Mouse (Mus musculus) embryonic facial prominence, embryonic 10.5 days (tissue): ENCODE data around the gene Urah. TPM values are rescaled to one million over a fixed set of nuclear protein-coding genes. Genes with fewer than 3 reads are reported as not detected.
A peak's percentile ranks its signal among the peaks of the same experiment; 100 is the strongest.

Experiments
- DNase-seq: peaks from one replicate; pipeline ENCODE4 v3.0.0-alpha.2; 2017; ENCODE audit warnings: low spot score
- H3K27ac ChIP-seq: fragments of 300-500 bp; sonication (generic); replicated peaks from 2 replicates; pipeline ENCODE4 v1.5.1; 2016; ENCODE audit warnings: mild to moderate bottlenecking
- H3K27me3 ChIP-seq: fragments of 300-500 bp; sonication (generic); replicated peaks from 2 replicates; pipeline ENCODE4 v1.6.1; 2016; ENCODE audit warnings: low read depth, mild to moderate bottlenecking; ENCODE audit not compliant: poor library complexity, severe bottlenecking
- H3K36me3 ChIP-seq: fragments of 300-500 bp; sonication (generic); replicated peaks from 2 replicates; pipeline ENCODE4 v1.6.1; 2016; ENCODE audit warnings: mild to moderate bottlenecking, moderate library complexity
- H3K4me1 ChIP-seq: fragments of 300-500 bp; sonication (generic); 2 replicates; pipeline ENCODE4 v1.6.1; 2016
- H3K4me3 ChIP-seq: fragments of 300-500 bp; sonication (generic); 2 replicates; pipeline ENCODE4 v1.5.1; 2016; ENCODE audit warnings: mild to moderate bottlenecking, moderate library complexity
- H3K9me3 ChIP-seq: fragments of 300-500 bp; sonication (generic); 2 replicates; pipeline ENCODE4 v1.6.1; 2016; ENCODE audit warnings: mild to moderate bottlenecking
- WGBS: fragments of 180-500 bp; shearing (Covaris S2); methylation state at CpG from one replicate; pipeline ENCODE4 v1.1.7; 2016; 5-methylcytosine and 5-hydroxymethylcytosine counted together
- polyA plus RNA-seq: library from polyadenylated mRNA; unstranded; fragments of >200 nt; fragmentation: Nextera tagmentation; extraction: Ambion mirVana; gene quantifications from 2 replicates; pipeline ENCODE4 v1.2.1, GENCODE M21; 2016

Gene Urah
- polyA plus RNA-seq = 1.8 and 1.9 TPM in 2 replicates

DNA sequence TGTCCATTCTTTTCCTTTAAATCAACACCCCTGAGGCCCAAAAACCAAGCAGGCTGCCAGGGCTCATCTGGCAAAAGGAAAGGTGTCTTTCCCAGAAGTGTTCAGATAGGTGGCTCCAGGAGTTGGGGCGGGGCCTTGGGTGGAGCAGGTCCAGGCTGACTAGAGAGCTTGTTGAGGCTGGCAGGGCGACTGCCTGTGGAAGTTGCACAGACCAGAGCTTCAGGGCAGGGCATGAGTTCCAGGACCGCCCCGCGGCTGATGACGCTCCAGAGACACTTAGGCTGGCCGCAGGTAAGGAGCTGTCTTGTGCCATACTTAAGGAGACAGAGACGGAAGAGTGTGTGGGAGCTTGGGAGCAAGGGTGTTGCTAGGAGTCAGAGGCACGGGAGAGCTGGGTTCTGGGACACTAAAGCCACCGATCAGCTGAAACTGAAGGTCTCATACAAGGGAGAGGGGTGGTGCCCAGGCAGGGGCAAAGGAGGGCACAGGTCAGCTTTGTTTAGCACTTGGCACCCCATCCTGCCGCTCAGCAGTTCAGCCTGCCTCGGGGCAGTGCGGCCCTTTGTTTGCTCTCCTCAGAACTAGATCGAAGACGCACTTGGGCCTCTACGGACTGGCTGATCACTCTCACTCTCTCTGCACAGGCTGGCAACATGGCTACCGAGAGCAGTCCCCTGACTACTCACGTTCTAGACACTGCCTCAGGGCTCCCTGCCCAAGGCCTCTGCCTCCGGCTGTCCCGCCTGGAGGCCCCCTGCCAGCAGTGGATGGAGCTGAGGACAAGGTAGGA, at the start of gene Urah:
Gene Urah, plus strand, starts transcription at position 51 of the 790 bp plus-strand sequence.
- Histone ChIP-seq H3K4me3 (no peak within 1 kb of the TSS), H3K27ac (no peak within 1 kb of the TSS)
- WGBS = 37% methylated on average over 20 of the region's 20 CpGs

DNA sequence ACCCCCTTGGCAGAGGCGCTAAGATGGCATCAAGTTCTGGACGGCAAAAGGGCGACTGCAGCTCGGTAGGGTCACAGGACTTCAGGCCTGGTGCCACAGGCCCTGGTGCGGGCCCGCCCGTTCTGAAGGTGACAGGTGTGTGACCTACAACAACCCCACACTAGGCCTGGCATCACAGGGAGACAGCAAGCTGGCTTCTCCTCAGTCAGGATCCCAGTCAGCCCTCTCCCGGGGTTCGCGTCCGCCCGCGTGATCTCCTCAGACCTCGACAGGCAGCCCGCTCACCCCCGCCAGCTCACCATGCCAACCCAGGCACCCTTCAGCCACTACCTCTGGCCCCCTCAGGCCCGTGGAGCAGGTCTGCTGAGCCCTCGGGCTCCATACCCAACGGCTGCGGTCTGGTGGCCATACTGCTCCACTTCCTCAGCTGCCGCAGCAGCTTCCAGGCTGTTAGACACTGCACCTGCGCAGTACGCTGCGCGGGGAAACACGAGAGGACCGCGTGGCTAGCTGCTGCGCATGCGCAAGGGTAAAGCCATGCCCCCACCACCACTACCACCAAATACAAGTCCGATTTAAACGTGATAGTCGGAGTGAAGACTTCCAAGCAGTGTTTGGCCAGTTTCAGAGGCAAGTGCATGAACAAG, 47.3 kb upstream of the Urah start, which contains the start of gene Syce1:
Gene Syce1, minus strand, starts transcription at position 447 of the 647 bp plus-strand sequence.
- no peak within 1 kb of the TSS for H3K4me3 ChIP-seq
- no peak for DNase-seq
- H3K36me3 ChIP-seq = no peaks in the 10 kb centered on the region
- no peaks in the 10 kb centered on the region for H3K9me3 ChIP-seq
- no peaks in the 10 kb centered on the region for H3K27me3 ChIP-seq
- WGBS = 82% methylated on average over 33 of the region's 33 CpGs
- no peak within 1 kb of the TSS for H3K27ac ChIP-seq
- H3K4me1 ChIP-seq = no peaks in the 10 kb centered on the region

More for the DNA sequence above, at the start of gene Urah:
- no peak for DNase-seq
- H3K27me3 ChIP-seq = peaks cover 9% of the 10 kb centered on the region
- H3K4me1 ChIP-seq = peaks cover 9% of the 10 kb centered on the region; the same call in 1 of the 2 replicates
- no peaks in the 10 kb centered on the region for H3K9me3 ChIP-seq
- no peaks in the 10 kb centered on the region for H3K36me3 ChIP-seq

DNA sequence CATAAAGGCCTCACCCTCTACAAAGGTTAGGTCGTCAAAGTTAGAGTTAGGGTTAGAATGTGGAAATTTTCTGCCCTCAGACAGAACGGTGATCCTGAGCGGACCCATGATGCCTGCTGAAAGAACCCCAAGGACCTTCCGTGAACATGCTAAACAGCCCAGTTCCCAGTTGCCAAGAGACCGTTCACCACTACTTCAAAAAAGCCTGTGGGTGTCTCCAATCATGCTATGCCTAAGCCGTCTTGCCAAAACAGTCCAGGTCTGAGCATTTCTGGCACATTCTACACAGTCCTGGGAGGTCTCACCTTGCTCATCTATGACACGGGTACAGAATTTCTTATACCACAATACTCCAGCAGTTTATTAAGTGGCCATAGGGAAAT, 46.8 kb upstream of the Urah start:
- no peak overlapping the region for H3K4me3 ChIP-seq
- no peak overlapping the region for H3K27ac ChIP-seq
- no peaks in the 10 kb centered on the region for H3K4me1 ChIP-seq
- H3K27me3 ChIP-seq = no peaks in the 10 kb centered on the region
- 89% methylated on average over 7 of the region's 7 CpGs for WGBS
- no peaks in the 10 kb centered on the region for H3K36me3 ChIP-seq
- no peak for DNase-seq
- no peaks in the 10 kb centered on the region for H3K9me3 ChIP-seq

DNA sequence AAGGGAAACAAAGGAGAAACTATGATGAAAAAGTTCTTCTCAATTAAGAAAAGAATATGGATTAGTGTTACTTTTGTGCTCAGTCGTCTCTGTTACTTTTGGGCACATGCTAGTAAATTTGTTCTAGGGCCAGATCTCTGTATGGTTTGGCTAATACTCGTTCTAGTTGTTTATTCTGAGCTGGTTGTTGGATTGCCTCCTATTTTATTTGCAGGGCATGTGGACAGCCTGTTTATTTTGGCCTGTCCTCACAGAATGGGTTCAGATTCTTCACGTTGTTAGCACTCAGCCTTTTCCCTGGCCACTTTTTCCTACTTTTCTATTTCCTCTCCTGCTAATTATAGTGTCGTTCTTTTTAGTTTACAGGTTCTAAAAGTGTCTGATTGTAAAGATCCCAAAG, 41.3 kb upstream of the Urah start:
- no peak for DNase-seq
- Histone ChIP-seq H3K9me3 (no peaks in the 10 kb centered on the region), H3K27ac (no peak overlapping the region), H3K4me1 (no peaks in the 10 kb centered on the region), H3K27me3 (no peaks in the 10 kb centered on the region), H3K4me3 (no peak overlapping the region), H3K36me3 (no peaks in the 10 kb centered on the region)
- 74% methylated on average over 4 of the region's 4 CpGs for WGBS

DNA sequence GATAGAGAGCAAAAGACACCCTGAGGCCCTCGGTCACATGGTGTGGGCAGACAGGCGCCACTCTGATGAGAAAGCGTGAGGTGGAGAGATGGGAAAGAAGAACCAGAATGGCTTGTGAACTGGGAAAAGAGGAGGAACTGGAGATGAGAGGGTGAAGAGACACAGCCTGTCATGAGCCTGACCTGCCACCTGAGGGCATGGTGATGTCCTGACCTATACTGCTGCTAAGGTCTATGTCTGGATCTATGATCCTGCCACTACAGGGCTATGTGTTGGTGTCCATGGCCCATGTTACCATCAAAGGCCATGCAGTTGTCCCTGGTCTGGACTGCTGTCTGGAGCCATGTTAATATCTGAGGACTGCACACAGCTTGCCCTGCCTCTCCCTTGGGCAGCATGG, 37.2 kb upstream of the Urah start:
- DNase-seq = no peak
- H3K36me3 ChIP-seq = no peaks in the 10 kb centered on the region
- no peak overlapping the region for H3K4me3 ChIP-seq
- no peaks in the 10 kb centered on the region for H3K4me1 ChIP-seq
- WGBS = 76% methylated on average over 3 of the region's 3 CpGs
- H3K27ac ChIP-seq = no peak overlapping the region
- H3K9me3 ChIP-seq = no peaks in the 10 kb centered on the region
- no peaks in the 10 kb centered on the region for H3K27me3 ChIP-seq

DNA sequence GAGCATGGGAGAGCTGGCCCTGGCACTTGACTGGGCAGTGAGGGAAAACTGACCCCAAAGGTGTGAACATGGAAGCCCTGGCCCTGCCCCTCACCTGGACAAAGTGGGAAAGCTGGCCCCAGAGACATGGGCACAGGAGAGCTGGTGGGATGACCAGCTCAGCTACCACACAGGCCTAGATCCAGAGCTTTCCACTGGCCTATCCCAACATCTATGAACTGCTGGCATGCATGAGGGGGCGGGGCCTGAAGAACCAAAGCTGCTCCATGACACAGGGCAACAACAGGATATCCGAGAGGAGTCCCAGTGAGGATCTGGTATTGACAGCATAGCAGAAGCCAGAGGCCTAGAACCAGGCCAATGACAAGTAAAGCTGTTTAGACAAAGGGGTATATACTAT, 36.6 kb upstream of the Urah start:
- WGBS = 72% methylated on average over 2 of the region's 2 CpGs
- no peaks in the 10 kb centered on the region for H3K36me3 ChIP-seq
- no peak overlapping the region for H3K4me3 ChIP-seq
- H3K27me3 ChIP-seq = no peaks in the 10 kb centered on the region
- no peak for DNase-seq
- H3K9me3 ChIP-seq = no peaks in the 10 kb centered on the region
- no peaks in the 10 kb centered on the region for H3K4me1 ChIP-seq
- no peak overlapping the region for H3K27ac ChIP-seq

DNA sequence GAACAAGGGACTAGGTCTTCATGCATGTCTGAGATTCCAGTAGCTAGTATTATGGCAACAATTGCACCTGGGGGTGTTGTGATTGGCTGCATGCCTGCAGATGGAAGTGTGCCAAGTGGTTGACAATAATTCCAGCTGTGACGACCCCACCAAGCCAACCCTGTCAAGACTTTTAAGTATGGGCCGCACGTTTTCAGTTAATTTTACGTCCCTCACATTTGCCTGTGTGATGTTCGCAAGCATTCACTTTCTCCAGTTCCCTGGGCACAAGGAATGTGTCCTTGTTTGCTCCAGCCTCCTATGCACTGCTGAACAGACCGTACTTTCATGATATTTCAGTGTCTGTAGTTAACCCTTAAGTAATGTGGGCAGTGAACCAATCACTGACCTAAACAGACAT, 32.2 kb upstream of the Urah start:
- Histone ChIP-seq H3K4me1 (no peaks in the 10 kb centered on the region), H3K27me3 (no peaks in the 10 kb centered on the region), H3K4me3 (no peak overlapping the region), H3K36me3 (no peaks in the 10 kb centered on the region), H3K9me3 (no peaks in the 10 kb centered on the region), H3K27ac (no peak overlapping the region)
- WGBS = 86% methylated on average over 6 of the region's 6 CpGs
- no peak for DNase-seq

DNA sequence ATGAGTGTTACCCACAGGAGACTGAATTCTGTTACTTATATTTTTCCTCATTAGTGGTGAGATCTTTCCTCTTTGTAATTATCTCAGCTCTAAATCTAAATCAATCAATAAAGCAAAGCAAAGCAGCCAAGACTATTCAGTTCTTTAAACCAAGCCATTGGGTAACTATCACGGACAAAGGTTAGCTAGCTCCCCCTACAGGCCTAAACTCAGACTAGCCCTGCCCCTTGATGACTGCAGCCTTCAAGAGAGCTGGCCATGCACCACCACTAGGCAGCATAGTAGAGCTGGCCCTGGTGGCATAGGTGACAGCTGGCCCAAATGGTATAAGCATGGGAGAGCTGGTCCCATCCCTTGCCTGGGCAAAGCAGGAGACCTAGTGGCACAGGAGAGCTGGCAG, 29.1 kb upstream of the Urah start:
- Histone ChIP-seq H3K27ac (no peak overlapping the region), H3K9me3 (no peaks in the 10 kb centered on the region), H3K4me3 (no peak overlapping the region), H3K4me1 (no peaks in the 10 kb centered on the region), H3K27me3 (no peaks in the 10 kb centered on the region), H3K36me3 (peaks cover 5% of the 10 kb centered on the region)
- WGBS = 9% methylated on average over 1 of the region's 1 CpGs
- DNase-seq = peak; percentile 15

DNA sequence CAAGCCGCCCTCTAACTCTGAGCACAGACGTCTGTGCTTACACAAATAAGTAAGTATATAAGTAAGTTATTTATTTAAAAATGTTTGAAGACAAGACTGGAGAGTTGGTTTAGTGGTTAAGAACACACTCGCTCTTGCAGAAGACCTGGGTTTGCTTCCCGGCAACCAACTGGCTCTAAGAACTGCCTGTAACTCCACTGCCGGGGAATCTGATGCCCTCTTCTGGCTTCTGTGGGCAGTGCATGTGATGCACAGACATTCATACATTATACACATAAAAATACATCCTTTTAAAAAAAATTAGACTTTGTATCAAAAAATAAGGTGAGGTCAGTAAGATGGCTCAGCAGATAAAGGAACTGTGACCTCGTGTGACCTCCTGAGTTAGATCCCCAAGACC, 24.3 kb upstream of the Urah start:
- Histone ChIP-seq H3K4me1 (no peaks in the 10 kb centered on the region), H3K36me3 (peaks cover 30% of the 10 kb centered on the region), H3K4me3 (no peak overlapping the region), H3K27me3 (no peaks in the 10 kb centered on the region), H3K27ac (no peak overlapping the region), H3K9me3 (no peaks in the 10 kb centered on the region)
- 92% methylated on average over 6 of the region's 6 CpGs for WGBS
- DNase-seq = no peak

DNA sequence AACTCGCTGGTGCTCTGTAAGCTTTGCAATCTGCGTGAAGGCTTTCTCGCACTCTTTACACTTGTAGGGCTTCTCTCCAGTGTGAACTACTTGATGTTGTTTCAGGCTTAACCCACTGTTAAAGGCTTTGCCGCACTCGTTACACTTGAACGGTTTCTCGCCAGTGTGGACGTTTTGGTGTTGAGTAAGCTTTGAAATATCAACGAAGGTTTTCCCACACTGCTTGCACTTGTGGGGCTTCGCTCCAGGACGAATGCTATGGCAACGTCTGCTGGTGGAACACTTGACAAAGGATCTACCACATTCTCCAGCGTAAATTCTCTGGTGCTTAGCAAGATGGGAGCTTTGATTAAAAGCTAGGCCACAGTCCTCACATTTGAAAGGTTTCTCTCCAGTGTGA, 23.1 kb upstream of the Urah start:
- 93% methylated on average over 13 of the region's 13 CpGs for WGBS
- Histone ChIP-seq H3K27ac (no peak overlapping the region), H3K27me3 (no peaks in the 10 kb centered on the region), H3K4me3 (no peak overlapping the region), H3K36me3 (peaks cover 30% of the 10 kb centered on the region), H3K9me3 (no peaks in the 10 kb centered on the region), H3K4me1 (no peaks in the 10 kb centered on the region)
- DNase-seq = no peak

DNA sequence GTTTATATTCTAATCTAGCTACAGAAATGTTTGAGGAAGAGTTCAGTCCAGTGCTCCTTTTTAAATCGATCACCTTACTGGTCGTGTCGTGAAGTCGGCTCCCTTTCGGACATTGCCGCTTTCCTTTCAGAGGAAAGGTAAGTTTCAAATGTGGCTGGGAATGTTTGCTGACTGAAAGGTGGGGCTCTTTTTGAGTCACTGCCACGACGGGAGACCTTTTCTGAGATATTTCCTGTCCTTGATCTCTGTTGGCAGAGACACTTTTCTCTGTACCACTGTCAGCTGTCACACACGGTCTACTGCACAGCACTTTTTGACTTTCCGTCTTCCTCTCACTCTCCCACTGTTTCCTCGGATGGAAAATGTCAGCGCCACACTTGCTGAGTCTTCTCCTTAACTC, 22.0 kb upstream of the Urah start:
- H3K27me3 ChIP-seq = no peaks in the 10 kb centered on the region
- no peak overlapping the region for H3K27ac ChIP-seq
- no peak overlapping the region for H3K4me3 ChIP-seq
- H3K36me3 ChIP-seq = peaks cover 30% of the 10 kb centered on the region
- DNase-seq = no peak
- 91% methylated on average over 12 of the region's 12 CpGs for whole genome bisulfite sequencing
- no peaks in the 10 kb centered on the region for H3K4me1 ChIP-seq
- no peaks in the 10 kb centered on the region for H3K9me3 ChIP-seq

DNA sequence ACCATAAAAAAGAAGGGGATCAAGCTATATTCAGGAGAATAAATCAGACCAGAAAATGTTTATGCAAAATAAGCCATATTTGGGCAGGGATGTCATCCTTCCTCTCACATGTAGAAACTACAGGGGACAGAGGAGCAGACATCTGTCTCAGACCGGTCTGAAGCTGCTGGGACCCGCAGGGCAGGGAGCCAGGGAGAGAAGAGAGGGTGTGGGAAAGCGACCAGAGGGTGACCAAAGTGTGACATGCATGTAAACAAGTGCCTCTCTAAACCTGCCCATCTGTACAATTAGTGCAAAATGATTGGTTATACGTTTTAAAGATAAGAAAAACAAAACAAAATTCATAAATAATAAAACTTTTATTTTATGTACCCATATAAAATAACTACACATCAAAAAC, 14.6 kb upstream of the Urah start:
- no peak for DNase-seq
- H3K4me3 ChIP-seq = no peak overlapping the region
- WGBS = 82% methylated on average over 4 of the region's 4 CpGs

DNA sequence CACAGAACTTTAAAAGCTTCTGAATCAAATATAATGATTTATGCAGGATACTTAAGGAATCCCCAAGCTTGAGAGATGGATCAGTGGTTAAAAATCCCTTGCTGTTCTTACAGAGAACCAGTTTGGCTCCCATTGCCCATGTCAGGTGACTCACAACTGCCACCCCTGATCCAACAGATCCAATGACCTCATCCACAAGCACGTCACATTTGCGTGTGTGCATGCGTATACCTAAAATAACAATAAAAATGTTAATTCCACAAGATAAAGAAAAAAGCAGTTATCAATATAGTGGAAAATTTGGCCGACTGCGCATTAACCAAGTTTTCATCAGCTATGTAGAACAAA, 13.5 kb upstream of the Urah start:
- DNase-seq = no peak
- 46% methylated on average over 5 of the region's 5 CpGs for whole genome bisulfite sequencing
- H3K9me3 ChIP-seq = no peaks in the 10 kb centered on the region

More for the DNA sequence above, 14.6 kb upstream of the Urah start:
- peaks cover 4% of the 10 kb centered on the region for H3K27me3 ChIP-seq
- no peaks in the 10 kb centered on the region for H3K36me3 ChIP-seq
- H3K9me3 ChIP-seq = no peaks in the 10 kb centered on the region
- H3K27ac ChIP-seq = no peak overlapping the region
- peaks cover 7% of the 10 kb centered on the region; the same call in 1 of the 2 replicates for H3K4me1 ChIP-seq

More for the DNA sequence above, 13.5 kb upstream of the Urah start:
- H3K27ac ChIP-seq = no peak overlapping the region; the same call in 1 of the 2 replicates
- peak overlapping the region; percentile 70 for H3K4me3 ChIP-seq
- H3K4me1 ChIP-seq = peaks cover 7% of the 10 kb centered on the region; the same call in 1 of the 2 replicates
- no peaks in the 10 kb centered on the region for H3K36me3 ChIP-seq
- H3K27me3 ChIP-seq = peaks cover 4% of the 10 kb centered on the region
